Mouse (Mus musculus): ENCODE measurements around the gene Chmp2b.
A peak's percentile ranks its signal among the peaks of the same experiment; 100 is the strongest.

Gene Chmp2b

GRCm38 (mm10) chr16:65526695-65527094 lies 35.8 kb downstream of the Chmp2b start:
- DNase-seq (ENCODE audit: low spot score in 2 of 2), result no peak

DNA sequence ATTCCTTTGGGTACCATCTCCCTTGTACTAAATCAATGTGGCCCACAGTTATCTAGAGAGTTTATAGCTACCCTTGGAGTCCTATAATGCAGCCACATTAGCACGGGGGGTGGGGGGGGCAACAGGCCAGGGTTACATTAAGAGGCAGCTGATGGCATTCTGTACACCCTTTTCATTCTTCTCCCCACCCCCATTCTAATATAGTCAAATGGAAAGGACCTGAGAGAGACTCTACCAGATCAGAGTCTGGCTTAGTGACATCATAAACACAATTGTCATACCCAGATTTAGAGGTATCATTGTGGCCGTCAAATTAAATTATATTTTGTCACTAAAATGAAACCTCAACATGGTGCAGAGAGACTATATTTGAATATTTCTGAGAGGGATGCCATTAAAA lies 36.5 kb downstream of the Chmp2b start:
- DNase-seq (ENCODE audit: low spot score in 2 of 2), result no peak

DNA sequence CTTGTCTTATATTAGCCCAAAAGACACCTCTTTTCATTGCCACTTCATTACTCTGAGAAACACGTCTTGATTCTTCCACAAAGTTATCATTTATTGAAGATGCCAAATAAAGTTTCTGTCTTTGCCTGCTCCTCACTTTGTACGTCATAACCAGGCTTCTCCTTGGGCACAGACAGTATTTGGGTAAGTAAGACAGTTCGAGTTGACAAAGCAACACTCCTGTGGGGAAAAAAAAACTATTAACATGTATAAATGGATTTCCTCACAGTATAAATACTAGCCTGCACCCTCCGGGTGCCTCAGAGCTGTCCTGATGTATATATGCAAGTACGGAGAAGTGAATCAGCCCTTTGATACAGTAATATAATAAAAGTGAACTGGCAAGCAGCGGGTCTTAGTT lies 42.3 kb downstream of the Chmp2b start, which contains the start of gene Pou1f1:
Gene Pou1f1 (plus strand): TSS at position 301 of the 400 bp plus-strand sequence.
- DNase-seq (ENCODE audit: low spot score in 2 of 2), result no peak

GRCm38 (mm10) chr16:65514223-65514622 lies 48.3 kb downstream of the Chmp2b start:
- DNase-seq (ENCODE audit: low spot score in 2 of 2), result no peak

DNA sequence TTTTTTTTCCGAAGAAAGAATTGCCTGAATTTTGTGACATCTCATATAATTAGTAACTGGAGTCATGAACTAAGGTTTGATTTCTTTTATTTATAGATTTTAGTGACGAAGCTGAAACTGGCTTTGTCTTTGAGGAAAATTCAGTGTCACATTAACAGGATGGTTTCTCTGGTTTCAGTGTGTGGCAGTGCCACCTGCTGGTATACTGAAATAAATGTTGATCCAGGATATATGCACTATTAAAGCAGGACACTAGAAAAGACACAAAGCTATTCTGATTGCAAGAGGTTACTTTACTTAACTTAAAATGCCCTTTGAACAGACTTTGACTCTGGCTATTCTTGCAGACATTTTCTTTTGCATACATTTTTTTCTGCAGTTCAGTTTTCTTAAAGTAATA lies 65.5 kb downstream of the Chmp2b start:
- peak in 1 of 2 experiments; percentile 9 for DNase-seq (ENCODE audit: low spot score in 2 of 2)

- DNase-seq (ENCODE audit: low spot score in 2 of 2), result no peak
Observed at GRCm38 (mm10) chr16:65496030-65496429, 66.5 kb downstream of the Chmp2b start.
